Mouse (Mus musculus): ENCODE measurements around the gene Aox3. TPM values are rescaled to one million over a fixed set of nuclear protein-coding genes. Genes with fewer than 3 reads are reported as not detected.

Aox3 gene
- total RNA-seq, 1 experiment, result 1.8 TPM

DNA sequence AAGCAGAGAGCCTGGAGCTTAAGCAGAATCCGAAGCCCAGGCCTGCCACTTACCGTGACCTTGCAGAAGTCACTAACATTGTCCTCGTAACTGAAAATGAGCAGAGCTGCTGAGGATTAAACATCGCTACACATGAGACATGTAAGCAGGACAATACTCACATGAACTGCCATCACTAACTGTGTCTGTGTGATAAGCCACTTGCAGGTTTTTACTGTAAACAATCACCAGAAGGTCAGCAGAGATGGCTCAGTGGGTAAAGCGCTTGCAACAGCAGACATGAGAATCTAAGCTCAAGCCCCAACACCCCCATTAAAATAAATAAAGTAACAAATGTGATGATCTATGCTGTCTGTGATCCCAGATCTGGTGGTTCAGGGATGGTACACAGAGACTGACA lies 125.5 kb downstream of the Aox3 start:
- no peaks in the 10 kb centered on the region for H3K36me3 ChIP-seq (ENCODE audit: control insufficient read depth, insufficient read depth, low read length, poor library complexity, severe bottlenecking)
- in situ Hi-C loops (cut with MboI; ENCODE audit: low sequenced_read_pairs in 2 of 2, unreplicated experiment in 2 of 2), result no loop called here
- TF ChIP-seq MAFK (IDR thresholded peaks at IDR 0.05; ENCODE audit: insufficient read depth, low read depth, low read length) (no peak), ZC3H11A (IDR thresholded peaks at IDR 0.05; ENCODE audit: borderline replicate concordance, low read depth, low read length) (no peak), CHD2 (IDR thresholded peaks at IDR 0.05; ENCODE audit: low read depth, low read length) (no peak), HCFC1 (IDR thresholded peaks at IDR 0.05; ENCODE audit: borderline replicate concordance, insufficient read depth, low read length) (no peak), ZNF384 (IDR thresholded peaks at IDR 0.05; ENCODE audit: low read depth, low read length) (no peak)

DNA sequence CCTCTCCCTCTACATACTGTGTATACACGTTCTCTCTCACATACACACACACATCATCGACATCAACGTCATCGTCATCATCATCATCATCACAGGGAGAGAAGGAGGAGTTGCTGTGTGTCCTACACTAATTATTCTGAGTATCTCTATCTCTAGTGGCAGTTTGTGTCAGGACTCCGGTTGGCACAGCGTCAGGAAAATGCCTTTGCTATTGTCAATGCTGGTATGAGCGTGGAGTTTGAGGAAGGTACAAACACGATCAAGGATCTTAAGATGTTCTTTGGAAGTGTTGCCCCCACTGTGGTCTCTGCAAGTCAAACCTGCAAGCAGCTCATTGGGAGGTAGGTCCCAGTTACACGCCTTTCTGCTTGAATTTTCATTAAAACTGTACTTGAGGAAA lies 126.0 kb downstream of the Aox3 start:
- in situ Hi-C loops (cut with MboI; ENCODE audit: low sequenced_read_pairs in 2 of 2, unreplicated experiment in 2 of 2), result no loop called here
- H3K36me3 ChIP-seq (ENCODE audit: control insufficient read depth, insufficient read depth, low read length, poor library complexity, severe bottlenecking), result no peaks in the 10 kb centered on the region
- no peak overlapping the region for H3K4me3 ChIP-seq (ENCODE audit: insufficient read depth in 1 of 2, low read depth in 1 of 2, low read length in 2 of 2, poor library complexity in 1 of 2, severe bottlenecking in 1 of 2)
- TF ChIP-seq ZC3H11A (IDR thresholded peaks at IDR 0.05; ENCODE audit: borderline replicate concordance, low read depth, low read length), result no peak
- no peak for TF ChIP-seq CHD2 (IDR thresholded peaks at IDR 0.05; ENCODE audit: low read depth, low read length)
- TF ChIP-seq HCFC1 (IDR thresholded peaks at IDR 0.05; ENCODE audit: borderline replicate concordance, insufficient read depth, low read length), result no peak
- no peak for TF ChIP-seq ZNF384 (IDR thresholded peaks at IDR 0.05; ENCODE audit: low read depth, low read length)
- TF ChIP-seq MAFK (IDR thresholded peaks at IDR 0.05; ENCODE audit: insufficient read depth, low read depth, low read length), result no peak
- no peak overlapping the region for H3K9ac ChIP-seq (ENCODE audit: insufficient read depth, low read depth, low read length, poor library complexity, severe bottlenecking)
- DNase-seq (ENCODE audit: low read depth, low spot score), result no peak
- no peaks in the 10 kb centered on the region for H3K9me3 ChIP-seq (ENCODE audit: control insufficient read depth, insufficient read depth, low read depth, low read length)
- H3K4me1 ChIP-seq (ENCODE audit: control insufficient read depth in 2 of 2, insufficient read depth in 2 of 2, low read length in 2 of 2, poor library complexity in 1 of 2), result peaks cover 0 to 2% of the 10 kb centered on the region in 2 experiments; a peak in 1 of 4 replicates
- no peak overlapping the region for H3K27ac ChIP-seq (ENCODE audit: insufficient read depth, low read depth, low read length, poor library complexity, severe bottlenecking)

More for the DNA sequence above, 125.5 kb downstream of the Aox3 start:
- Histone ChIP-seq H3K9me3 (ENCODE audit: control insufficient read depth, insufficient read depth, low read depth, low read length) (no peaks in the 10 kb centered on the region), H3K27ac (ENCODE audit: insufficient read depth, low read depth, low read length, poor library complexity, severe bottlenecking) (no peak overlapping the region), H3K4me1 (ENCODE audit: control insufficient read depth in 2 of 2, insufficient read depth in 2 of 2, low read length in 2 of 2, poor library complexity in 1 of 2) (peaks cover 0 to 2% of the 10 kb centered on the region in 2 experiments; a peak in 1 of 4 replicates), H3K4me3 (ENCODE audit: insufficient read depth in 1 of 2, low read depth in 1 of 2, low read length in 2 of 2, poor library complexity in 1 of 2, severe bottlenecking in 1 of 2) (no peak overlapping the region), H3K9ac (ENCODE audit: insufficient read depth, low read depth, low read length, poor library complexity, severe bottlenecking) (no peak overlapping the region)
- no peak for DNase-seq (ENCODE audit: low read depth, low spot score)

DNA sequence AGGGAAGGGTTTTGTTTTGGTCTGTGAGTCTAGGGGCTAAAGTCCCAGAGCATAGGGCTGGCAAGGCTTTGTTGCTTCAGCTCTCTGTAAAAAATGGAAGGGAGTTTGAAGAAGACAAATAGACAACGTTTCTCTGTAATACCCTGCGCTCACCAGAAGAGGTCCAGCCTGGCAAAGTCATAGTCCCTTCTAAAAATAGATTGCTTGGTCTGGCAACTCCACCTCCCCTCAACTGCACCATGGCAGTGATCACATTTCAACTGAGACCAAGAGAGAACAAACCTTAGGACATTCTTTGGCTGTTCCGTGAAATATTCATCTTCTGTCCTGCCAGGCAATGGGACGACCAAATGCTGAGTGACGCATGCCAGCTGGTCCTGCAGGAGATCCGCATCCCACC lies 127.4 kb downstream of the Aox3 start:
- in situ Hi-C loops (cut with MboI; ENCODE audit: low sequenced_read_pairs in 2 of 2, unreplicated experiment in 2 of 2), result no loop called here
- no peak for DNase-seq (ENCODE audit: low read depth, low spot score)
- TF ChIP-seq ZC3H11A (IDR thresholded peaks at IDR 0.05; ENCODE audit: borderline replicate concordance, low read depth, low read length) (no peak), ZNF384 (IDR thresholded peaks at IDR 0.05; ENCODE audit: low read depth, low read length) (no peak), MAFK (IDR thresholded peaks at IDR 0.05; ENCODE audit: insufficient read depth, low read depth, low read length) (no peak), CHD2 (IDR thresholded peaks at IDR 0.05; ENCODE audit: low read depth, low read length) (no peak), HCFC1 (IDR thresholded peaks at IDR 0.05; ENCODE audit: borderline replicate concordance, insufficient read depth, low read length) (no peak)

DNA sequence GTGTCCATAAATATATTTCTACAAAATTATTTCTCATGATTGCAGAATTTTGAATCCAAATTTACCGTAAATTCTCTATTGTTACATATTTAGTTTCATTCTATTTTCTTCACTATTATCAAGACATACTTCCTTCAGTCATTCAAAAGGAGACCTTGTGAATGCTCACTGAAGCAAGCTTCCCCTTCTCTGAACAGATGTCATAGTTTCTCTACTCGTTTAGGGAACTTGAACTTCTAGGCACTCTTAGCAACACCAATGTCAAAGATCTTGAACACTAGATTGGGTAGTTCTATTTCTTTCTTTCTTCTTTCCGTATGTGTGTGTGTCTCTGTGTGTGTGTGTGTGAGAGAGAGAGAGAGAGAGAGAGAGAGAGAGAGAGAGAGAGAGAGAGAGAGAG lies 131.6 kb downstream of the Aox3 start:
- H3K9ac ChIP-seq (ENCODE audit: insufficient read depth, low read depth, low read length, poor library complexity, severe bottlenecking), result no peak overlapping the region
- no peak for DNase-seq (ENCODE audit: low read depth, low spot score)
- TF ChIP-seq HCFC1 (IDR thresholded peaks at IDR 0.05; ENCODE audit: borderline replicate concordance, insufficient read depth, low read length) (no peak), ZNF384 (IDR thresholded peaks at IDR 0.05; ENCODE audit: low read depth, low read length) (no peak), ZC3H11A (IDR thresholded peaks at IDR 0.05; ENCODE audit: borderline replicate concordance, low read depth, low read length) (no peak), MAFK (IDR thresholded peaks at IDR 0.05; ENCODE audit: insufficient read depth, low read depth, low read length) (no peak), CHD2 (IDR thresholded peaks at IDR 0.05; ENCODE audit: low read depth, low read length) (no peak)
- H3K9me3 ChIP-seq (ENCODE audit: control insufficient read depth, insufficient read depth, low read depth, low read length), result no peaks in the 10 kb centered on the region
- H3K36me3 ChIP-seq (ENCODE audit: control insufficient read depth, insufficient read depth, low read length, poor library complexity, severe bottlenecking), result no peaks in the 10 kb centered on the region
- no peak overlapping the region for H3K4me3 ChIP-seq (ENCODE audit: insufficient read depth in 1 of 2, low read depth in 1 of 2, low read length in 2 of 2, poor library complexity in 1 of 2, severe bottlenecking in 1 of 2)
- no peak overlapping the region for H3K27ac ChIP-seq (ENCODE audit: insufficient read depth, low read depth, low read length, poor library complexity, severe bottlenecking)
- peaks cover 0 to 2% of the 10 kb centered on the region in 2 experiments; a peak in 1 of 4 replicates for H3K4me1 ChIP-seq (ENCODE audit: control insufficient read depth in 2 of 2, insufficient read depth in 2 of 2, low read length in 2 of 2, poor library complexity in 1 of 2)
- in situ Hi-C loops (cut with MboI; ENCODE audit: low sequenced_read_pairs in 2 of 2, unreplicated experiment in 2 of 2), result no loop called here

More for the DNA sequence above, 127.4 kb downstream of the Aox3 start:
- Histone ChIP-seq H3K4me1 (ENCODE audit: control insufficient read depth in 2 of 2, insufficient read depth in 2 of 2, low read length in 2 of 2, poor library complexity in 1 of 2) (peaks cover 0 to 2% of the 10 kb centered on the region in 2 experiments; a peak in 1 of 4 replicates), H3K9ac (ENCODE audit: insufficient read depth, low read depth, low read length, poor library complexity, severe bottlenecking) (no peak overlapping the region), H3K4me3 (ENCODE audit: insufficient read depth in 1 of 2, low read depth in 1 of 2, low read length in 2 of 2, poor library complexity in 1 of 2, severe bottlenecking in 1 of 2) (no peak overlapping the region), H3K27ac (ENCODE audit: insufficient read depth, low read depth, low read length, poor library complexity, severe bottlenecking) (no peak overlapping the region), H3K9me3 (ENCODE audit: control insufficient read depth, insufficient read depth, low read depth, low read length) (no peaks in the 10 kb centered on the region), H3K36me3 (ENCODE audit: control insufficient read depth, insufficient read depth, low read length, poor library complexity, severe bottlenecking) (no peaks in the 10 kb centered on the region)

DNA sequence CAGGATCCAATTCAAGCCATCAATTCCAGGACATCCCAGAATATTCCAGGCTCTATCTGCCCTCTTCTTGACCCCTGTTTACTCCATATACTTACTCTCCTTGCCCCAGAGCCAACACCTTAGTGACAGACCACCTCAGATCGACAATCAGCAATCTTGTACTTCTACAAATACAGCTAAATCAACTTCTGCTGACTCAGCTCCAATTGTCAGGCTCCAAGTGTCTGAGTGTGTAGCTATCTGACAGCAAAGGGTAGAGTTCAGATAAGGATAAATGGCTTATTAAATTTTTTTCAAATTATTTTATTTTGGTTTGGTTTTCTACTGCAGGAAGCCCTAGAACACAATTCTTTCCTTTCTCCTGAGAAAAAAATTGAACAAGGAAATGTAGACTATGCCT lies 135.6 kb downstream of the Aox3 start:
- DNase-seq (ENCODE audit: low read depth, low spot score), result no peak
- no peaks in the 10 kb centered on the region for H3K36me3 ChIP-seq (ENCODE audit: control insufficient read depth, insufficient read depth, low read length, poor library complexity, severe bottlenecking)
- no peaks in the 10 kb centered on the region for H3K9me3 ChIP-seq (ENCODE audit: control insufficient read depth, insufficient read depth, low read depth, low read length)
- H3K4me3 ChIP-seq (ENCODE audit: insufficient read depth in 1 of 2, low read depth in 1 of 2, low read length in 2 of 2, poor library complexity in 1 of 2, severe bottlenecking in 1 of 2), result no peak overlapping the region
- no peak overlapping the region for H3K27ac ChIP-seq (ENCODE audit: insufficient read depth, low read depth, low read length, poor library complexity, severe bottlenecking)
- H3K4me1 ChIP-seq (ENCODE audit: control insufficient read depth in 2 of 2, insufficient read depth in 2 of 2, low read length in 2 of 2, poor library complexity in 1 of 2), result no peaks in the 10 kb centered on the region
- TF ChIP-seq MAFK (IDR thresholded peaks at IDR 0.05; ENCODE audit: insufficient read depth, low read depth, low read length) (peak; percentile 53; the same call in 1 of the 2 replicates), CHD2 (IDR thresholded peaks at IDR 0.05; ENCODE audit: low read depth, low read length) (no peak)
- in situ Hi-C loops (cut with MboI; ENCODE audit: low sequenced_read_pairs in 2 of 2, unreplicated experiment in 2 of 2), result no loop called here
- H3K9ac ChIP-seq (ENCODE audit: insufficient read depth, low read depth, low read length, poor library complexity, severe bottlenecking), result no peak overlapping the region

Other genes starting within 250 kb of the Aox3 start
- gene Sgo2a, start 117.2 kb upstream of the Aox3 start, total RNA-seq (2012; rRNA removed), result 29.6 and 30.5 TPM in 2 replicates
- gene Kctd18, start 94.2 kb upstream of the Aox3 start, total RNA-seq (2012; rRNA removed), result 12.4 and 13.5 TPM in 2 replicates
- 0.74 and 1.0 TPM in 2 replicates for gene Aox1, start 83.2 kb upstream of the Aox3 start, total RNA-seq (2012; rRNA removed)
- gene Aox4, start 97.3 kb downstream of the Aox3 start, total RNA-seq (2012; rRNA removed), result 0.21 and 0.49 TPM in 2 replicates
- gene Aox2, start 165.2 kb downstream of the Aox3 start, total RNA-seq (2012; rRNA removed), result 0.04 TPM in 1 of 2 replicates, not detected in the other

Measured in ES-E14 (cell line).